Mouse (Mus musculus) embryonic fibroblast, embryonic 13.5 days (primary cell): ENCODE data around the gene Ncln.

Experiments
- CTCF ChIP-seq: IDR thresholded peaks from 2 replicates; pipeline ENCODE4 v1.5.1; 2011; ENCODE audit warnings: mild to moderate bottlenecking, control low read depth, low read length, moderate library complexity, borderline replicate concordance; ENCODE audit not compliant: insufficient read depth
- POLR2A ChIP-seq: IDR thresholded peaks from 2 replicates; pipeline ENCODE4 v1.6.1; 2011; ENCODE audit warnings: low read depth, mild to moderate bottlenecking, control low read depth, low read length, moderate library complexity

GRCm38 (mm10) chr10:81456983-81457563 lies 39.1 kb downstream of the Ncln start:
- no peak for TF ChIP-seq CTCF
- TF ChIP-seq POLR2A: no peak
